ENCODE assay signal across 18 mouse cellular contexts in the genomic region with DNA sequence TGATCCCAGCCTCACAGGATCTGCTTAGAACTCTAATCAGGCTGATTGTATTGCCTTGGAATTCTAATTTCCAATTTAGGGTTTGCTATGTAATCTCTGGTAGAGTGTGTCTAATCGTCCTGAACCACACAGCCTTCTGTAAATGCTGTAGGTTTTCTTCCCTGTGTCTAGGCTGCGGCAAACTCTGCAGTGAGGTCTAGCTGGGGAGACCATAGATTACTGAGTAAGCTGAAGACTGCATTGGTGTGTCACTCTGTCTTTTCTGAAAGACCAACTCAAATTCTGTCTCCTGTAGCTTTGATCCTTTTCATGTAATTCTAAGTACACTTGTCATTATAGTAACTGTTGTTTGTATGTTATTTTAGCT.
DNase-seq lines count a peak whose midpoint lies in the region; ATAC-seq and TF ChIP-seq lines count a peak whose summit lies in the region.
"Had no signal": no experiment of that assay in that cellular context is flagged by ENCODE, and none has a peak within 500 bp of the region (broad histone marks: within the 10 kb centered on the region; RNA-seq: fewer than 3 reads in every experiment).

No protein-coding gene starts in this region.

- peaks cover 27 to 44% of the 10 kb centered on the region in 2 experiments for H3K4me1 ChIP-seq in heart, embryonic 14.5 days (ENCODE audit: control insufficient read depth in 2 of 2, insufficient read depth in 2 of 2, low read length in 2 of 2)
- peaks cover 25% of the 10 kb centered on the region for H3K4me1 ChIP-seq in midbrain, embryonic 11.5 days (ENCODE audit: control insufficient read depth, insufficient read depth, low read length)
- H3K4me1 ChIP-seq in midbrain, postnatal 0 days (ENCODE audit: insufficient read depth, low read length), result peaks cover 5% of the 10 kb centered on the region; the same call in 1 of the 2 replicates
- H3K4me1 ChIP-seq in embryonic facial prominence, embryonic 15.5 days, result peaks cover 51% of the 10 kb centered on the region
- peaks cover 30% of the 10 kb centered on the region for H3K4me1 ChIP-seq in stomach, embryonic 15.5 days

- H3K4me2 ChIP-seq in heart, embryonic 14.5 days (ENCODE audit: low read length), result peak overlapping the region; percentile 45
- no peak overlapping the region for H3K4me2 ChIP-seq in midbrain, embryonic 11.5 days
- H3K4me2 ChIP-seq in midbrain, postnatal 0 days (ENCODE audit: low read depth, low read length, poor library complexity, severe bottlenecking), result no peak overlapping the region
- H3K4me2 ChIP-seq in embryonic facial prominence, embryonic 15.5 days (replicated peaks), result no peak overlapping the region
- H3K4me2 ChIP-seq in stomach, embryonic 15.5 days, result no peak overlapping the region
- H3K4me2 ChIP-seq: liver, embryonic 12.5 days had no signal

- no peak for ATAC-seq in heart, embryonic 14.5 days (ENCODE audit: insufficient number of reproducible peaks, insufficient read depth, low FRiP score, low read depth)
- ATAC-seq in midbrain, embryonic 11.5 days (ENCODE audit: low FRiP score), result peak; percentile 61
- ATAC-seq in midbrain, postnatal 0 days (ENCODE audit: low FRiP score), result no peak
- ATAC-seq in embryonic facial prominence, embryonic 15.5 days (ENCODE audit: insufficient number of reproducible peaks, low FRiP score, low TSS enrichment, low read depth), result no peak
- no peak for ATAC-seq in stomach, embryonic 15.5 days (ENCODE audit: insufficient read depth, low FRiP score, low read depth)
- ATAC-seq: CD4-positive, CD25-positive, alpha-beta regulatory T cell, adult 4 months; liver, embryonic 12.5 days; lung, postnatal 0 days had no signal

- H3K27ac ChIP-seq in heart, embryonic 14.5 days (replicated peaks in 1 of 2; ENCODE audit: control insufficient read depth in 1 of 2, insufficient read depth in 1 of 2, low read depth in 2 of 2, low read length in 2 of 2), result peak overlapping the region; percentile 27 to 34; a peak in 2 of 4 replicates
- peak overlapping the region; percentile 5 for H3K27ac ChIP-seq in midbrain, embryonic 11.5 days (ENCODE audit: low read depth, low read length)
- no peak overlapping the region for H3K27ac ChIP-seq in midbrain, postnatal 0 days (ENCODE audit: low read depth, low read length)
- peak overlapping the region; percentile 68; the same call in 1 of the 2 replicates for H3K27ac ChIP-seq in embryonic facial prominence, embryonic 15.5 days (replicated peaks)
- peak overlapping the region; percentile 37; the same call in 1 of the 2 replicates for H3K27ac ChIP-seq in stomach, embryonic 15.5 days
- H3K27ac ChIP-seq: limb, embryonic 10.5 days; liver, embryonic 12.5 days had no signal

- H3K9ac ChIP-seq in heart, embryonic 14.5 days (ENCODE audit: low read length), result peak overlapping the region; percentile 45; the same call in 1 of the 2 replicates
- H3K9ac ChIP-seq in midbrain, embryonic 11.5 days (ENCODE audit: low read length), result no peak overlapping the region
- no peak overlapping the region for H3K9ac ChIP-seq in midbrain, postnatal 0 days (replicated peaks; ENCODE audit: low read length, poor library complexity, severe bottlenecking)
- no peak overlapping the region for H3K9ac ChIP-seq in embryonic facial prominence, embryonic 15.5 days
- no peak overlapping the region for H3K9ac ChIP-seq in stomach, embryonic 15.5 days
- H3K9ac ChIP-seq: liver, embryonic 12.5 days had no signal

- WGBS in heart, embryonic 14.5 days, result 42% methylated on average over 2 of the region's 2 CpGs
- 16% methylated on average over 2 of the region's 2 CpGs for WGBS in midbrain, embryonic 11.5 days
- WGBS in midbrain, postnatal 0 days, result 33% methylated on average over 2 of the region's 2 CpGs
- WGBS in embryonic facial prominence, embryonic 15.5 days, result 21% methylated on average over 2 of the region's 2 CpGs
- 71% methylated on average over 2 of the region's 2 CpGs for WGBS in stomach, embryonic 15.5 days

- intact Hi-C loops in heart, postnatal 36 days (cut with DNase I), result no loop called here

- DNase-seq in heart, postnatal 36 days, result no peak
- DNase-seq in midbrain, embryonic 11.5 days (ENCODE audit: low spot score, missing footprints), result no peak
- DNase-seq in midbrain, postnatal 0 days (ENCODE audit: low spot score), result no peak
- DNase-seq in adrenal gland, adult 8-10 months, result no peak
- DNase-seq: adrenal gland, adult 2 months; cerebellum, adult 2 months; heart, postnatal 14 days; kidney, adult 11 months; kidney, postnatal 25 days; thymus, postnatal 36 days had no signal

- H3K27me3 ChIP-seq in heart, embryonic 14.5 days (ENCODE audit: control insufficient read depth, insufficient read depth, low read length), result no peaks in the 10 kb centered on the region
- peaks cover 2% of the 10 kb centered on the region; the same call in 1 of the 2 replicates for H3K27me3 ChIP-seq in midbrain, embryonic 11.5 days (ENCODE audit: control insufficient read depth, insufficient read depth, low read length)
- H3K27me3 ChIP-seq in midbrain, postnatal 0 days (ENCODE audit: insufficient read depth, low read length), result no peaks in the 10 kb centered on the region
- 0 out of 2 replicates have a peak, but pooled peaks cover 11% of the 10 kb centered on the region for H3K27me3 ChIP-seq in embryonic facial prominence, embryonic 15.5 days
- H3K27me3 ChIP-seq in stomach, embryonic 15.5 days (replicated peaks), result no peaks in the 10 kb centered on the region
- H3K27me3 ChIP-seq: liver, embryonic 12.5 days; megakaryocyte, embryonic 14.5 days had no signal

- TF ChIP-seq CTCF in midbrain, postnatal 0 days (IDR thresholded peaks at IDR 0.05), result no peak

- no peaks in the 10 kb centered on the region for H3K36me3 ChIP-seq in heart, embryonic 14.5 days (ENCODE audit: control insufficient read depth, insufficient read depth, low read length)
- no peaks in the 10 kb centered on the region for H3K36me3 ChIP-seq in midbrain, embryonic 11.5 days (ENCODE audit: control insufficient read depth, insufficient read depth, low read length)
- no peaks in the 10 kb centered on the region for H3K36me3 ChIP-seq in midbrain, postnatal 0 days (ENCODE audit: insufficient read depth, low read length)
- no peaks in the 10 kb centered on the region for H3K36me3 ChIP-seq in embryonic facial prominence, embryonic 15.5 days
- H3K36me3 ChIP-seq in stomach, embryonic 15.5 days, result no peaks in the 10 kb centered on the region
- H3K36me3 ChIP-seq: limb, embryonic 10.5 days; liver, embryonic 12.5 days had no signal

- no peak overlapping the region for H3K4me3 ChIP-seq in heart, embryonic 14.5 days (ENCODE audit: control insufficient read depth in 1 of 2, insufficient read depth in 1 of 2, low read depth in 1 of 2, low read length in 2 of 2)
- H3K4me3 ChIP-seq in midbrain, embryonic 11.5 days (ENCODE audit: low read depth, low read length), result no peak overlapping the region
- no peak overlapping the region for H3K4me3 ChIP-seq in midbrain, postnatal 0 days (ENCODE audit: low read depth, low read length)
- H3K4me3 ChIP-seq in embryonic facial prominence, embryonic 15.5 days (replicated peaks), result no peak overlapping the region
- H3K4me3 ChIP-seq in stomach, embryonic 15.5 days (replicated peaks), result no peak overlapping the region
- H3K4me3 ChIP-seq: limb, embryonic 10.5 days; liver, embryonic 12.5 days had no signal

- no peaks in the 10 kb centered on the region for H3K9me3 ChIP-seq in heart, embryonic 14.5 days (ENCODE audit: control insufficient read depth, low read length)
- no peaks in the 10 kb centered on the region for H3K9me3 ChIP-seq in midbrain, embryonic 11.5 days (ENCODE audit: control insufficient read depth, low read length)
- no peaks in the 10 kb centered on the region for H3K9me3 ChIP-seq in midbrain, postnatal 0 days (ENCODE audit: low read length)
- H3K9me3 ChIP-seq in embryonic facial prominence, embryonic 15.5 days (replicated peaks), result no peaks in the 10 kb centered on the region
- no peaks in the 10 kb centered on the region for H3K9me3 ChIP-seq in stomach, embryonic 15.5 days
- H3K9me3 ChIP-seq: limb, embryonic 10.5 days; liver, embryonic 12.5 days had no signal
